Mouse (Mus musculus) bone marrow, adult 2 months (tissue): ENCODE measurements around the gene Fto. TPM values are rescaled to one million over a fixed set of nuclear protein-coding genes. Genes with fewer than 3 reads are reported as not detected.

Experiments
- H3K27ac ChIP-seq: fragments of 200-500 bp; 2 replicates; pipeline ENCODE4 v1.5.1; 2012; ENCODE audit warnings: low read depth, mild to moderate bottlenecking, control low read depth, inconsistent platforms, low read length; ENCODE audit not compliant: control insufficient read depth, poor library complexity, insufficient read depth
- H3K4me1 ChIP-seq: fragments of 200-500 bp; 2 replicates; pipeline ENCODE4 v1.6.1; 2011; ENCODE audit warnings: low read length; ENCODE audit not compliant: control insufficient read depth, insufficient read depth
- H3K4me3 ChIP-seq: fragments of 200-500 bp; replicated peaks from 2 replicates; pipeline ENCODE3; 2011; ENCODE audit warnings: mild to moderate bottlenecking, low read depth, low read length, control low read depth; ENCODE audit not compliant: control insufficient read depth
- CTCF ChIP-seq: fragments of 200-500 bp; IDR thresholded peaks from 2 replicates; pipeline ENCODE4 v1.5.1; 2011; ENCODE audit warnings: low read length, control low read depth; ENCODE audit not compliant: control insufficient read depth, insufficient read depth
- POLR2A ChIP-seq: fragments of 200-500 bp; IDR thresholded peaks from 2 replicates; pipeline ENCODE4 v1.6.1; 2011; ENCODE audit warnings: low read depth, mild to moderate bottlenecking, control low read depth, low read length, borderline replicate concordance; ENCODE audit not compliant: control insufficient read depth
- WGBS: fragments of 180-500 bp; shearing (Covaris S2); methylation state at CpG from one replicate; pipeline ENCODE4 v1.1.7; 2018; 5-methylcytosine and 5-hydroxymethylcytosine counted together
- polyA plus RNA-seq: library from polyadenylated mRNA; stranded (reverse); fragments of >200 nt; gene quantifications from 2 replicates; pipeline ENCODE4 v1.2.4, GENCODE M21; 2011; ENCODE audit warnings: low replicate concordance; ENCODE audit not compliant: missing spikeins, insufficient read depth, insufficient read length

Fto gene
- polyA plus RNA-seq, 1 experiment: 11.4 TPM

- no peak for TF ChIP-seq CTCF
- TF ChIP-seq POLR2A: no peak
- no peaks in the 10 kb centered on the region for H3K4me1 ChIP-seq
- no peak overlapping the region for H3K27ac ChIP-seq
- no peak overlapping the region for H3K4me3 ChIP-seq
- 76% methylated on average over 7 of the region's 7 CpGs for WGBS
Observed at GRCm38 (mm10) chr8:91640471-91640870, 327.1 kb downstream of the Fto start.

- 57% methylated on average over 2 of the region's 2 CpGs for WGBS
Observed at GRCm38 (mm10) chr8:91645484-91645883, 332.2 kb downstream of the Fto start.

GRCm38 (mm10) chr8:91647959-91648358 is 334.6 kb downstream of the Fto start:
- TF ChIP-seq CTCF: no peak
- TF ChIP-seq POLR2A: no peak
- no peak overlapping the region for H3K27ac ChIP-seq
- H3K4me1 ChIP-seq: no peaks in the 10 kb centered on the region
- H3K4me3 ChIP-seq: no peak overlapping the region
- 93% methylated on average over 11 of the region's 11 CpGs for WGBS

More at GRCm38 (mm10) chr8:91645484-91645883, 332.2 kb downstream of the Fto start:
- TF ChIP-seq CTCF: no peak
- TF ChIP-seq POLR2A: no peak
- H3K4me1 ChIP-seq: no peaks in the 10 kb centered on the region
- H3K27ac ChIP-seq: no peak overlapping the region
- H3K4me3 ChIP-seq: no peak overlapping the region

GRCm38 (mm10) chr8:91648776-91649175 is 335.5 kb downstream of the Fto start:
- Histone ChIP-seq H3K4me3 (no peak overlapping the region), H3K27ac (no peak overlapping the region), H3K4me1 (no peaks in the 10 kb centered on the region)
- 81% methylated on average over 9 of the region's 9 CpGs for WGBS
- no peak for TF ChIP-seq POLR2A
- no peak for TF ChIP-seq CTCF

GRCm38 (mm10) chr8:91653561-91653960 is 340.2 kb downstream of the Fto start:
- TF ChIP-seq POLR2A: no peak
- no peak for TF ChIP-seq CTCF
- Histone ChIP-seq H3K27ac (no peak overlapping the region), H3K4me1 (no peaks in the 10 kb centered on the region), H3K4me3 (no peak overlapping the region)
- WGBS: 70% methylated on average over 3 of the region's 3 CpGs

- no peak for TF ChIP-seq POLR2A
- TF ChIP-seq CTCF: no peak
- no peak overlapping the region for H3K4me3 ChIP-seq
- WGBS: 93% methylated on average over 9 of the region's 9 CpGs
- H3K27ac ChIP-seq: no peak overlapping the region
- no peaks in the 10 kb centered on the region for H3K4me1 ChIP-seq
Observed at GRCm38 (mm10) chr8:91657381-91657780, 344.1 kb downstream of the Fto start.

GRCm38 (mm10) chr8:91660879-91661278 is 347.6 kb downstream of the Fto start:
- Histone ChIP-seq H3K4me3 (no peak overlapping the region), H3K27ac (no peak overlapping the region), H3K4me1 (no peaks in the 10 kb centered on the region)
- 89% methylated on average over 8 of the region's 8 CpGs for WGBS
- no peak for TF ChIP-seq CTCF
- no peak for TF ChIP-seq POLR2A

- 93% methylated on average over 16 of the region's 16 CpGs for WGBS
- no peak for TF ChIP-seq CTCF
- TF ChIP-seq POLR2A: no peak
- Histone ChIP-seq H3K27ac (no peak overlapping the region), H3K4me1 (no peaks in the 10 kb centered on the region), H3K4me3 (no peak overlapping the region)
Observed at GRCm38 (mm10) chr8:91669461-91670071, 356.2 kb downstream of the Fto start.

- WGBS: 84% methylated on average over 3 of the region's 3 CpGs
- no peak overlapping the region for H3K4me3 ChIP-seq
- no peak overlapping the region for H3K27ac ChIP-seq
- TF ChIP-seq CTCF: no peak
- no peaks in the 10 kb centered on the region for H3K4me1 ChIP-seq
Observed at GRCm38 (mm10) chr8:91676928-91677327, 363.6 kb downstream of the Fto start.
